Mouse (Mus musculus): ENCODE data around the gene Tm4sf5. TPM values are rescaled to one million over a fixed set of nuclear protein-coding genes. Genes with fewer than 3 reads are reported as not detected.

The Tm4sf5 gene
- polyA plus RNA-seq, 1 experiment from 2014 or later = 8.2 TPM

DNA sequence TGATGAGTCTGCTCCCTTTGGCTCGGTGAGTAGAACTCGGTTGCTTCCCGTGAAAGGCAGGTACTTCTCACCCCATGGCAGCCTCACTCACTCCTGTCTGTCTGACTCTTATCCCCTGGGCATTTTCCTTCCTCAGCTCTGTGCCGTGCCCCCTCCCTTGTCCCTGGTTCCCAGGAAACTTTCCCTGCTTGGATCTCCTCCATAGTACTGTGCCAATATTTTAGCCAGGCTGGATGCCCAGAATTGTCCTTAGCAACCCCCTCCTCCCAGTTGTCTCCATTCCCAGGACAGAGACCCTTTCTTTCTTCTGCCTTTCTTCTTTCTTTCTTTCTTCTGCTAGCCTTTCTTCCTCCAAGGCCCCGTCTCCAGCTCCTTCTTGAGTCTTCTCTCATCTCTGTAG is 36.4 kb downstream of the Tm4sf5 start:
- H3K4me2 ChIP-seq = no peak overlapping the region
- no peaks in the 10 kb centered on the region; the same call in 1 of the 2 replicates for H3K27me3 ChIP-seq (ENCODE audit: control insufficient read depth, insufficient read depth, low read length)
- H3K4me3 ChIP-seq (ENCODE audit: low read depth, low read length) = no peak overlapping the region
- no peak overlapping the region for H3K9ac ChIP-seq (ENCODE audit: low read depth, low read length)
- no peaks in the 10 kb centered on the region for H3K36me3 ChIP-seq (ENCODE audit: control insufficient read depth, insufficient read depth, low read length)
- H3K9me3 ChIP-seq (replicated peaks; ENCODE audit: control insufficient read depth, low read length) = no peaks in the 10 kb centered on the region
- peaks cover 5% of the 10 kb centered on the region for H3K4me1 ChIP-seq (ENCODE audit: control insufficient read depth, insufficient read depth, low read length)
- ATAC-seq (replicated peaks; ENCODE audit: insufficient number of reproducible peaks, low FRiP score, low TSS enrichment) = no peak
- H3K27ac ChIP-seq (ENCODE audit: low read depth, low read length) = no peak overlapping the region
- WGBS (ENCODE audit: insufficient replicate concordance) = 71% methylated on average over 5 of the region's 5 CpGs

DNA sequence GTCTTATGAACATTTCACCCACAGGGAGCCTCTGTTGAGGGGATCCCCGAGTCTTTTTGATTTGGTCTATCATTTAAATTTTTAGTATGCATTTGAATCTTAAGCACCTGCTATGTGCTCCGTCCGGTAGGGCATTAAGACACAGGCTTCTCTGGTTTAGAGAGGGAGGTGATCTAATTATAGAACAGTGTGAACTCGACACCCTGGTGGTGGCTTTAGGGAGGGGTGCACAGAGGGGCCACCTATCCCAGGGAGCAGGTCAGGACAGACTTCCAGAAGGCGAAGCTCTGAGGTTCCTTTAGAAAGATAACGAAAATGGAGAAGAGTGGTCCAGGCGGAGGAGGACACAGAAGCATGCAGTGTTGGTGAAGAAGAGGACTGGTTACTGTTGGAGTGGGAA is 39.5 kb downstream of the Tm4sf5 start:
- ATAC-seq (replicated peaks; ENCODE audit: insufficient number of reproducible peaks, low FRiP score, low TSS enrichment) = no peak
- H3K36me3 ChIP-seq (ENCODE audit: control insufficient read depth, insufficient read depth, low read length) = no peaks in the 10 kb centered on the region
- no peak overlapping the region for H3K4me3 ChIP-seq (ENCODE audit: low read depth, low read length)
- H3K9ac ChIP-seq (ENCODE audit: low read depth, low read length) = no peak overlapping the region
- H3K4me2 ChIP-seq = peak overlapping the region; percentile 23
- 41% methylated on average over 7 of the region's 7 CpGs for WGBS (ENCODE audit: insufficient replicate concordance)
- H3K4me1 ChIP-seq (ENCODE audit: control insufficient read depth, insufficient read depth, low read length) = peaks cover 5% of the 10 kb centered on the region
- H3K9me3 ChIP-seq (replicated peaks; ENCODE audit: control insufficient read depth, low read length) = no peaks in the 10 kb centered on the region
- H3K27ac ChIP-seq (ENCODE audit: low read depth, low read length) = no peak overlapping the region
- H3K27me3 ChIP-seq (ENCODE audit: control insufficient read depth, insufficient read depth, low read length) = no peaks in the 10 kb centered on the region; the same call in 1 of the 2 replicates

DNA sequence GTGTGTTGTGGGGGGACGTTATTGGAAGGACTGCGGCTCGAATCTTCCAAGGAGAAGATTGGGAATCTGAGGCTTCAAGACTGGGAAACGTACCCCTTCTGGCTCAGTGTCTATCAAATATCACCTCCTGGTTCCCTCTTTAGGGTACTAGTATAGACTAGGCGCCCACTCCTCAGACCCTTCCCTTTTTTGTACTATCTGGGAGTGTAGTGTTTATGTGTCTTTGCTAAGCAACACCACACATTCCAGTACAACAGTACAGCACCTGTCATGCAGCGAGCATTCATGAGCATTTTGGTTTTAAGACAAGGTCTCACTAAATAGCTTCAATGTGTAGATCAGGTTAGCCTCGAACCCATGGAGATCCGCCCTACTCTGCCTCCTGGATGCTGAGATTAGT is 46.5 kb downstream of the Tm4sf5 start:
- H3K4me3 ChIP-seq (ENCODE audit: low read depth, low read length) = no peak overlapping the region
- no peaks in the 10 kb centered on the region for H3K9me3 ChIP-seq (replicated peaks; ENCODE audit: control insufficient read depth, low read length)
- 81% methylated on average over 8 of the region's 8 CpGs for WGBS (ENCODE audit: insufficient replicate concordance)
- H3K36me3 ChIP-seq (ENCODE audit: control insufficient read depth, insufficient read depth, low read length) = no peaks in the 10 kb centered on the region
- H3K27ac ChIP-seq (ENCODE audit: low read depth, low read length) = no peak overlapping the region
- H3K4me1 ChIP-seq (ENCODE audit: control insufficient read depth, insufficient read depth, low read length) = no peaks in the 10 kb centered on the region
- no peaks in the 10 kb centered on the region; the same call in 1 of the 2 replicates for H3K27me3 ChIP-seq (ENCODE audit: control insufficient read depth, insufficient read depth, low read length)
- H3K9ac ChIP-seq (ENCODE audit: low read depth, low read length) = no peak overlapping the region
- no peak overlapping the region for H3K4me2 ChIP-seq
- ATAC-seq (replicated peaks; ENCODE audit: insufficient number of reproducible peaks, low FRiP score, low TSS enrichment) = no peak

DNA sequence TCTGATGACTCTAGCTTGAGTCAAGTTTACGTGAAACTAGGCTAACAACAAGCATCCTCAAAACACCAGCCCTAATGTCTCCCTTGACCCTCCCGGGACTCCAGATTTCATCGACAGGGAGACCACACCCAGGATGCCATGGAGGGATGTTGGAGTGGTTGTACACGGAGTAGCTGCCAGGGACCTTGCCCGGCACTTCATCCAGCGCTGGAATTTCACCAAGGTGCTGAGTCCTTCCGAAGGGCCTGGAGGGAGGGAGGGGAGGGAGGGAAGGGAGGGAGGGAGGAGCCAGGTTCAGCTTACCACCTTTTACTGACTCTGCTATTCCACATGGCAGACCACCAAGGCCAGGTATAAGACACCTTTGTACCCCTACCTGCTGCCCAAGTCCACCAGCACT is 48.9 kb downstream of the Tm4sf5 start:
- H3K9me3 ChIP-seq (replicated peaks; ENCODE audit: control insufficient read depth, low read length) = no peaks in the 10 kb centered on the region
- H3K4me2 ChIP-seq = no peak overlapping the region
- WGBS (ENCODE audit: insufficient replicate concordance) = 30% methylated on average over 7 of the region's 7 CpGs
- H3K27me3 ChIP-seq (ENCODE audit: control insufficient read depth, insufficient read depth, low read length) = no peaks in the 10 kb centered on the region; the same call in 1 of the 2 replicates
- ATAC-seq (replicated peaks; ENCODE audit: insufficient number of reproducible peaks, low FRiP score, low TSS enrichment) = no peak
- H3K4me1 ChIP-seq (ENCODE audit: control insufficient read depth, insufficient read depth, low read length) = no peaks in the 10 kb centered on the region
- H3K9ac ChIP-seq (ENCODE audit: low read depth, low read length) = no peak overlapping the region
- no peak overlapping the region for H3K4me3 ChIP-seq (ENCODE audit: low read depth, low read length)
- H3K27ac ChIP-seq (ENCODE audit: low read depth, low read length) = no peak overlapping the region
- peaks cover 8% of the 10 kb centered on the region for H3K36me3 ChIP-seq (ENCODE audit: control insufficient read depth, insufficient read depth, low read length)

DNA sequence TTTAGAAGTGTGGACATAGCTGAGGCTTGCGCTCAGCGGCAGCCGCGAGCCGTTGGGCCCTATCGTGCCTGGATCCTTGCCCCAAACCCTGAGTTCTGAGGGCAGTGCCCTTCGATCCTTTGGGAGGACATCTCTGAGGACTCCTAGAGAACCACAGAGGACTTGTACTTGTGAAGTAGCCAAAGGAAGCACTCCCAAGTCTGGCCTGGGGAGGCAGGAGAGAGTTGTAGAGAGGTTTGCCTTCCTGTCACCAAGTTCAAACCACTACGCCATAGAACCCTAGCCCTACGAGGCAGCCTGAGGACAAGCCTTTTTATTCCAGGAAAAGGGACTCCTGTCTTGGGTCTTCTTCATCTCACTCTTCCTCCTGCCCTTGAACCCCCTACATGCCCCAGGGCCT is 52.5 kb downstream of the Tm4sf5 start:
- Histone ChIP-seq H3K9ac (ENCODE audit: low read depth, low read length) (no peak overlapping the region), H3K36me3 (ENCODE audit: control insufficient read depth, insufficient read depth, low read length) (peaks cover 8% of the 10 kb centered on the region)
- WGBS (ENCODE audit: insufficient replicate concordance) = 86% methylated on average over 9 of the region's 9 CpGs

More for the DNA sequence above, 52.5 kb downstream of the Tm4sf5 start:
- no peak overlapping the region for H3K4me2 ChIP-seq
- no peaks in the 10 kb centered on the region for H3K4me1 ChIP-seq (ENCODE audit: control insufficient read depth, insufficient read depth, low read length)
- H3K27me3 ChIP-seq (ENCODE audit: control insufficient read depth, insufficient read depth, low read length) = no peaks in the 10 kb centered on the region; the same call in 1 of the 2 replicates
- H3K4me3 ChIP-seq (ENCODE audit: low read depth, low read length) = no peak overlapping the region
- ATAC-seq (replicated peaks; ENCODE audit: insufficient number of reproducible peaks, low FRiP score, low TSS enrichment) = no peak
- no peaks in the 10 kb centered on the region for H3K9me3 ChIP-seq (replicated peaks; ENCODE audit: control insufficient read depth, low read length)
- no peak overlapping the region for H3K27ac ChIP-seq (ENCODE audit: low read depth, low read length)

Other genes with a start within 250 kb of the Tm4sf5 start
- gene Alox12, start 249.9 kb upstream of the Tm4sf5 start, polyA plus RNA-seq (2014; fragmentation: Nextera tagmentation; extraction: Ambion mirVana) = 5.8 and 6.1 TPM in 2 replicates
- 0.11 TPM in 1 of 2 replicates, not detected in the other for gene Alox12e, start 182.6 kb upstream of the Tm4sf5 start, polyA plus RNA-seq (2014; fragmentation: Nextera tagmentation; extraction: Ambion mirVana)
- gene Alox15, start 153.2 kb upstream of the Tm4sf5 start, polyA plus RNA-seq (2014; fragmentation: Nextera tagmentation; extraction: Ambion mirVana) = 0.06 TPM in 1 of 2 replicates, not detected in the other
- gene Pelp1, start 95.2 kb upstream of the Tm4sf5 start, polyA plus RNA-seq (2014; fragmentation: Nextera tagmentation; extraction: Ambion mirVana) = 22.1 and 27.5 TPM in 2 replicates
- 11.6 and 12.9 TPM in 2 replicates for gene Arrb2, start 72.6 kb upstream of the Tm4sf5 start, polyA plus RNA-seq (2014; fragmentation: Nextera tagmentation; extraction: Ambion mirVana)
- 28.6 and 31.2 TPM in 2 replicates for gene Med11, start 53.3 kb upstream of the Tm4sf5 start, polyA plus RNA-seq (2014; fragmentation: Nextera tagmentation; extraction: Ambion mirVana)
- 1.1 and 1.9 TPM in 2 replicates for gene Zmynd15, start 45.8 kb upstream of the Tm4sf5 start, polyA plus RNA-seq (2014; fragmentation: Nextera tagmentation; extraction: Ambion mirVana)
- 6.2 and 7.3 TPM in 2 replicates for gene Cxcl16, start 45.3 kb upstream of the Tm4sf5 start, polyA plus RNA-seq (2014; fragmentation: Nextera tagmentation; extraction: Ambion mirVana)
- gene Vmo1, start 9.4 kb downstream of the Tm4sf5 start, polyA plus RNA-seq (2014; fragmentation: Nextera tagmentation; extraction: Ambion mirVana) = 0.35 TPM in 1 of 2 replicates, not detected in the other
- 0.84 TPM in 1 of 2 replicates, not detected in the other for gene Gltpd2, start 14.0 kb downstream of the Tm4sf5 start, polyA plus RNA-seq (2014; fragmentation: Nextera tagmentation; extraction: Ambion mirVana)
- 684 and 701 TPM in 2 replicates for gene Psmb6, start 20.1 kb downstream of the Tm4sf5 start, polyA plus RNA-seq (2014; fragmentation: Nextera tagmentation; extraction: Ambion mirVana)
- not detected in 2 replicates for gene Gm40193, start 27.7 kb downstream of the Tm4sf5 start, polyA plus RNA-seq (2014; fragmentation: Nextera tagmentation; extraction: Ambion mirVana)
- 7.4 and 8.6 TPM in 2 replicates for gene Pld2, start 34.8 kb downstream of the Tm4sf5 start, polyA plus RNA-seq (2014; fragmentation: Nextera tagmentation; extraction: Ambion mirVana)
- gene Mink1, start 57.6 kb downstream of the Tm4sf5 start, polyA plus RNA-seq (2014; fragmentation: Nextera tagmentation; extraction: Ambion mirVana) = 15.1 and 16.1 TPM in 2 replicates
- gene 4930544D05Rik, start 110.6 kb downstream of the Tm4sf5 start, polyA plus RNA-seq (2014; fragmentation: Nextera tagmentation; extraction: Ambion mirVana) = not detected in 2 replicates
- gene Chrne, start 114.0 kb downstream of the Tm4sf5 start, polyA plus RNA-seq (2014; fragmentation: Nextera tagmentation; extraction: Ambion mirVana) = not detected in 2 replicates
- 2.6 and 5.4 TPM in 2 replicates for gene Gp1ba, start 133.9 kb downstream of the Tm4sf5 start, polyA plus RNA-seq (2014; fragmentation: Nextera tagmentation; extraction: Ambion mirVana)
- gene Rnf167, start 142.0 kb downstream of the Tm4sf5 start, polyA plus RNA-seq (2014; fragmentation: Nextera tagmentation; extraction: Ambion mirVana) = 66.8 and 76.9 TPM in 2 replicates
- 221 and 245 TPM in 2 replicates for gene Slc25a11, start 142.2 kb downstream of the Tm4sf5 start, polyA plus RNA-seq (2014; fragmentation: Nextera tagmentation; extraction: Ambion mirVana)
- gene Pfn1, start 149.4 kb downstream of the Tm4sf5 start, polyA plus RNA-seq (2014; fragmentation: Nextera tagmentation; extraction: Ambion mirVana) = 1,771 and 1,932 TPM in 2 replicates
- gene Eno3, start 152.0 kb downstream of the Tm4sf5 start, polyA plus RNA-seq (2014; fragmentation: Nextera tagmentation; extraction: Ambion mirVana) = 272 and 313 TPM in 2 replicates
- 187 and 201 TPM in 2 replicates for gene Spag7, start 164.2 kb downstream of the Tm4sf5 start, polyA plus RNA-seq (2014; fragmentation: Nextera tagmentation; extraction: Ambion mirVana)
- 10.6 and 14.4 TPM in 2 replicates for gene Camta2, start 182.9 kb downstream of the Tm4sf5 start, polyA plus RNA-seq (2014; fragmentation: Nextera tagmentation; extraction: Ambion mirVana)
- gene Inca1, start 194.9 kb downstream of the Tm4sf5 start, polyA plus RNA-seq (2014; fragmentation: Nextera tagmentation; extraction: Ambion mirVana) = 0.89 and 2.2 TPM in 2 replicates
- 9.8 and 11.4 TPM in 2 replicates for gene Kif1c, start 195.3 kb downstream of the Tm4sf5 start, polyA plus RNA-seq (2014; fragmentation: Nextera tagmentation; extraction: Ambion mirVana)